ENCODE assay signal across 10 mouse cellular contexts in genomic region chr8:10928836-10929235, GRCm38 (mm10).
DNase-seq lines count a peak whose midpoint lies in the region; ATAC-seq lines count a peak whose summit lies in the region.
"Had no signal": no experiment of that assay in that cellular context is flagged by ENCODE, and none has a peak within 500 bp of the region (broad histone marks: within the 10 kb centered on the region; RNA-seq: fewer than 3 reads in every experiment).

No protein-coding gene starts in this region.

- H3K9me3 ChIP-seq in kidney, embryonic 15.5 days (replicated peaks) = no peaks in the 10 kb centered on the region
- H3K9me3 ChIP-seq in embryonic facial prominence, embryonic 10.5 days = no peaks in the 10 kb centered on the region
- no peaks in the 10 kb centered on the region for H3K9me3 ChIP-seq in limb, embryonic 13.5 days

- H3K4me2 ChIP-seq in kidney, embryonic 15.5 days = no peak overlapping the region
- H3K4me2 ChIP-seq in limb, embryonic 13.5 days (replicated peaks) = no peak overlapping the region

- peaks cover 40% of the 10 kb centered on the region for H3K27me3 ChIP-seq in kidney, embryonic 15.5 days
- H3K27me3 ChIP-seq in embryonic facial prominence, embryonic 10.5 days (replicated peaks; ENCODE audit: low read depth, poor library complexity, severe bottlenecking) = peaks cover 49% of the 10 kb centered on the region
- 0 out of 2 replicates have a peak, but pooled peaks cover 2% of the 10 kb centered on the region for H3K27me3 ChIP-seq in limb, embryonic 13.5 days

- no peak for ATAC-seq in kidney, embryonic 15.5 days (replicated peaks; ENCODE audit: low FRiP score)
- no peak for ATAC-seq in limb, embryonic 13.5 days (ENCODE audit: low FRiP score, low read depth)

- H3K36me3 ChIP-seq in kidney, embryonic 15.5 days = no peaks in the 10 kb centered on the region
- no peaks in the 10 kb centered on the region for H3K36me3 ChIP-seq in embryonic facial prominence, embryonic 10.5 days (replicated peaks)
- no peaks in the 10 kb centered on the region for H3K36me3 ChIP-seq in limb, embryonic 13.5 days

- H3K9ac ChIP-seq in kidney, embryonic 15.5 days = no peak overlapping the region
- H3K9ac ChIP-seq in limb, embryonic 13.5 days = no peak overlapping the region

- H3K4me3 ChIP-seq in kidney, embryonic 15.5 days (replicated peaks) = no peak overlapping the region
- H3K4me3 ChIP-seq in embryonic facial prominence, embryonic 10.5 days = no peak overlapping the region
- H3K4me3 ChIP-seq in limb, embryonic 13.5 days = no peak overlapping the region

- H3K27ac ChIP-seq in kidney, embryonic 15.5 days = peak overlapping the region; percentile 59; the same call in 1 of the 2 replicates
- peak overlapping the region; percentile 52; the same call in 1 of the 2 replicates for H3K27ac ChIP-seq in embryonic facial prominence, embryonic 10.5 days (replicated peaks)
- H3K27ac ChIP-seq in limb, embryonic 13.5 days = peak overlapping the region; percentile 22; the same call in 1 of the 2 replicates

- peaks cover 50% of the 10 kb centered on the region for H3K4me1 ChIP-seq in kidney, embryonic 15.5 days
- H3K4me1 ChIP-seq in embryonic facial prominence, embryonic 10.5 days = peaks cover 40% of the 10 kb centered on the region
- H3K4me1 ChIP-seq in limb, embryonic 13.5 days = peaks cover 65% of the 10 kb centered on the region

- 71% methylated on average over 3 of the region's 3 CpGs for WGBS in kidney, embryonic 15.5 days
- WGBS in embryonic facial prominence, embryonic 10.5 days = 86% methylated on average over 3 of the region's 3 CpGs
- WGBS in limb, embryonic 13.5 days = 79% methylated on average over 3 of the region's 3 CpGs

- peak; percentile 37 to 44 for DNase-seq in cerebellum, postnatal 10 days
- no peak for DNase-seq in cerebellum, postnatal 4 days (ENCODE audit: low spot score in 2 of 2)
- no peak for DNase-seq in kidney, adult 8-10 months
- no peak for DNase-seq in embryonic facial prominence, embryonic 10.5 days (ENCODE audit: low spot score)
- no peak for DNase-seq in thymus, postnatal 36 days
- no peak for DNase-seq in left cerebral cortex, adult 8-10 months (ENCODE audit: low spot score in 2 of 2)
- DNase-seq: cerebellum, postnatal 36 days; kidney, adult 9 months had no signal

Comparison
In these comparisons a context has a peak if more than half of its experiments do, and no peak if none do; other contexts are left out.
1. DNase-seq: peak in cerebellum, postnatal 10 days (2 of 2); none in cerebellum, postnatal 4 days (0 of 2), kidney, adult 8-10 months (0 of 2), embryonic facial prominence, embryonic 10.5 days (single experiment), thymus, postnatal 36 days (0 of 2) and left cerebral cortex, adult 8-10 months (0 of 2).
2. Peak in every context shown above with its lines, with median percentiles within 50 percentile points of each other: H3K27ac ChIP-seq.